Mouse (Mus musculus) stomach, postnatal 0 days (tissue): ENCODE results near the gene Nudt12. TPM values are rescaled to one million over a fixed set of nuclear protein-coding genes. Genes with fewer than 3 reads are reported as not detected.

ENCODE experiments used
- ATAC-seq: fragments of 200-750 bp; cut with Nextera tagmentation; 2 replicates; pipeline ENCODE4 v1.8.0; 2017; ENCODE audit not compliant: low FRiP score, low TSS enrichment
- DNase-seq: peaks from one replicate; pipeline ENCODE4 v3.0.0-alpha.2; 2016; ENCODE audit warnings: low spot score
- H3K27ac ChIP-seq: fragments of 300-500 bp; sonication (generic); replicated peaks from 2 replicates; pipeline ENCODE4 v1.5.1; 2014; ENCODE audit warnings: mild to moderate bottlenecking, control low read depth
- H3K27me3 ChIP-seq: fragments of 300-500 bp; sonication (generic); 2 replicates; pipeline ENCODE4 v1.6.1; 2014; ENCODE audit warnings: low read length; ENCODE audit not compliant: control insufficient read depth, insufficient read depth
- H3K36me3 ChIP-seq: fragments of 300-500 bp; sonication (generic); 2 replicates; pipeline ENCODE4 v1.6.1; 2014; ENCODE audit warnings: low read length, mixed read lengths; ENCODE audit not compliant: control insufficient read depth, insufficient read depth
- H3K4me1 ChIP-seq: fragments of 300-500 bp; sonication (generic); replicated peaks from 2 replicates; pipeline ENCODE4 v1.6.1; 2014; ENCODE audit warnings: antibody characterized with exemption; ENCODE audit not compliant: control insufficient read depth, insufficient read depth
- H3K4me2 ChIP-seq: fragments of 300-500 bp; sonication (generic); replicated peaks from 2 replicates; pipeline ENCODE4 v1.6.1; 2014; ENCODE audit warnings: low read depth, mild to moderate bottlenecking, control low read depth, moderate library complexity
- H3K4me3 ChIP-seq: fragments of 300-500 bp; sonication (generic); 2 replicates; pipeline ENCODE4 v1.5.1; 2014; ENCODE audit warnings: low read depth, low read length, control low read depth
- H3K9ac ChIP-seq: fragments of 300-500 bp; sonication (generic); 2 replicates; pipeline ENCODE4 v1.6.1; 2014; ENCODE audit warnings: mild to moderate bottlenecking, low read length, control low read depth, mixed read lengths
- H3K9me3 ChIP-seq: fragments of 300-500 bp; sonication (generic); 2 replicates; pipeline ENCODE4 v1.6.1; 2016; ENCODE audit warnings: low read length; ENCODE audit not compliant: control insufficient read depth
- CTCF ChIP-seq: IDR thresholded peaks from 2 replicates; pipeline ENCODE4 v1.5.1; 2016; ENCODE audit warnings: antibody characterized with exemption, low read depth, mild to moderate bottlenecking, moderate library complexity
- EP300 ChIP-seq: optimal IDR thresholded peaks from 2 replicates; pipeline ENCODE3; 2016; ENCODE audit warnings: antibody characterized with exemption
- WGBS: fragments of 180-500 bp; shearing (Covaris S2); extraction: QIAGEN DNeasy Blood & Tissue Kit; methylation state at CpG from one replicate; pipeline ENCODE4 v1.1.7; 2014; 5-methylcytosine and 5-hydroxymethylcytosine counted together
- polyA plus RNA-seq: library from polyadenylated mRNA; unstranded; fragments of >200 nt; fragmentation: Nextera tagmentation; extraction: Ambion mirVana; gene quantifications from 2 replicates; pipeline ENCODE4 v1.2.1, GENCODE M21; 2015

Gene Nudt12
- 3.4 and 4.6 TPM in 2 replicates for polyA plus RNA-seq

- H3K9me3 ChIP-seq: no peaks in the 10 kb centered on the region
- no peak for TF ChIP-seq EP300
- peak; percentile 25 for TF ChIP-seq CTCF
- WGBS: under 1% methylated on average over 22 of the region's 22 CpGs
- H3K4me1 ChIP-seq: peaks cover 3% of the 10 kb centered on the region; the same call in 1 of the 2 replicates
- peak within 1 kb of the TSS; percentile 93 for H3K4me2 ChIP-seq
- H3K4me3 ChIP-seq: peak within 1 kb of the TSS; percentile 71
- no peaks in the 10 kb centered on the region for H3K36me3 ChIP-seq
- peak within 1 kb of the TSS; percentile 75 for H3K9ac ChIP-seq
- DNase-seq: peak; percentile 70
- H3K27ac ChIP-seq: peak within 1 kb of the TSS; percentile 30; the same call in 1 of the 2 replicates
- ATAC-seq: peak; percentile 91
- H3K27me3 ChIP-seq: no peaks in the 10 kb centered on the region
These were observed at the start of gene Nudt12 for GRCm38 (mm10) chr17:59013091-59013459. TSS of gene Nudt12 (minus strand) at chr17:59013372.

- Histone ChIP-seq H3K4me2 (no peak overlapping the region), H3K4me3 (no peak overlapping the region), H3K4me1 (no peaks in the 10 kb centered on the region), H3K27ac (no peak overlapping the region), H3K9ac (no peak overlapping the region), H3K9me3 (no peaks in the 10 kb centered on the region), H3K36me3 (no peaks in the 10 kb centered on the region), H3K27me3 (no peaks in the 10 kb centered on the region)
- DNase-seq (no peak), ATAC-seq (no peak)
- TF ChIP-seq EP300: no peak
- TF ChIP-seq CTCF: peak; percentile 37; the same call in 1 of the 2 replicates
- WGBS: 49% methylated on average over 4 of the region's 4 CpGs
These were observed 40.1 kb upstream of the Nudt12 start for GRCm38 (mm10) chr17:59053306-59053705.

- no peak for ATAC-seq
- no peak for TF ChIP-seq EP300
- TF ChIP-seq CTCF: peak; percentile 69
- no peaks in the 10 kb centered on the region for H3K27me3 ChIP-seq
- 28% methylated on average over 5 of the region's 5 CpGs for WGBS
- H3K4me3 ChIP-seq: no peak overlapping the region
- no peak overlapping the region for H3K9ac ChIP-seq
- no peak overlapping the region for H3K4me2 ChIP-seq
- H3K9me3 ChIP-seq: no peaks in the 10 kb centered on the region
- H3K4me1 ChIP-seq: no peaks in the 10 kb centered on the region
- no peak for DNase-seq
- H3K27ac ChIP-seq: no peak overlapping the region
- H3K36me3 ChIP-seq: no peaks in the 10 kb centered on the region
These were observed 26.6 kb upstream of the Nudt12 start for GRCm38 (mm10) chr17:59039754-59040153.

GRCm38 (mm10) chr17:59033445-59033844 lies 20.3 kb upstream of the Nudt12 start:
- H3K27me3 ChIP-seq: no peaks in the 10 kb centered on the region
- H3K4me2 ChIP-seq: no peak overlapping the region
- no peak for DNase-seq
- H3K27ac ChIP-seq: no peak overlapping the region
- no peaks in the 10 kb centered on the region for H3K9me3 ChIP-seq
- no peaks in the 10 kb centered on the region for H3K36me3 ChIP-seq
- no peaks in the 10 kb centered on the region for H3K4me1 ChIP-seq
- H3K9ac ChIP-seq: no peak overlapping the region
- TF ChIP-seq EP300: no peak
- TF ChIP-seq CTCF: no peak
- 86% methylated on average over 3 of the region's 3 CpGs for WGBS
- ATAC-seq: no peak
- no peak overlapping the region for H3K4me3 ChIP-seq

GRCm38 (mm10) chr17:59026336-59026735 lies 13.2 kb upstream of the Nudt12 start:
- H3K4me1 ChIP-seq: no peaks in the 10 kb centered on the region
- H3K4me2 ChIP-seq: no peak overlapping the region
- DNase-seq (no peak), ATAC-seq (no peak)
- no peaks in the 10 kb centered on the region for H3K27me3 ChIP-seq
- 65% methylated on average over 3 of the region's 3 CpGs for WGBS
- H3K4me3 ChIP-seq: no peak overlapping the region
- no peaks in the 10 kb centered on the region for H3K9me3 ChIP-seq
- no peak for TF ChIP-seq EP300
- no peak for TF ChIP-seq CTCF
- H3K36me3 ChIP-seq: no peaks in the 10 kb centered on the region
- H3K9ac ChIP-seq: no peak overlapping the region
- no peak overlapping the region for H3K27ac ChIP-seq

GRCm38 (mm10) chr17:59024502-59024901 lies 11.3 kb upstream of the Nudt12 start:
- TF ChIP-seq EP300: no peak
- TF ChIP-seq CTCF: no peak
- H3K4me3 ChIP-seq: no peak overlapping the region
- H3K27me3 ChIP-seq: no peaks in the 10 kb centered on the region
- H3K4me1 ChIP-seq: no peaks in the 10 kb centered on the region
- WGBS: 44% methylated on average over 6 of the region's 6 CpGs
- no peak overlapping the region for H3K9ac ChIP-seq
- H3K27ac ChIP-seq: no peak overlapping the region
- no peaks in the 10 kb centered on the region for H3K36me3 ChIP-seq
- ATAC-seq (no peak), DNase-seq (no peak)
- H3K4me2 ChIP-seq: no peak overlapping the region
- H3K9me3 ChIP-seq: no peaks in the 10 kb centered on the region
